Mouse (Mus musculus) mouse embryonic stem cell (cell line): ENCODE data around the gene Spred2.
"Not testable (repeated sequence)": the region's sequence is repeated elsewhere in the genome, so short reads cannot be mapped to it uniquely, and the experiment has no call there.

Experiments used
- in situ Hi-C, 2 experiments: fragments of 300-500 bp; cut with MboI; formaldehyde crosslinking; loops; 1 replicate in 1 of 2; 3 replicates in 1 of 2; pipeline ENCODE4 v1.14.3; 2019 to 2020; ENCODE audit warnings: low sequenced_read_pairs in 2 of 2, low pct_unique_long_range_greater_than_20kb in 1 of 2, mixed read lengths in 1 of 2; ENCODE audit not compliant: unreplicated experiment in 1 of 2

Gene Spred2

DNA sequence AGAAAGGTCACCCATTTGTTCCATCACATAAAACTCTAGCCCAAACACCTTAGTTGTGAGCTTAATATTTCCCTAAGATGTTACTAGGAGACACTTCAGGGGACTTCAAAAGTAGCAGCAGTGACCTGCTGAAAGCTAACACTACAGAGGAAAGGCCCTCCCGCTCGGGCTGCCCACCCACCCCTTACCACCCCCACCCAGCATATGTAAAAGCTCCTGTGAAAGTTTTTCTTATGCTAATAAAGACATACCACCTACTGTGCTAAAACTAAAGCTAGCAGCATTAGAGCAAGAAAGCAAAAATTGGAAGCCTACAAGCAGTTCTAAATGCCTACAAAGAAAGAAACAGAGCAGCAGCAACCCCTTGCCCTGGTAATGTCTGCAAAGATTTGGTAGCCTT is 139.9 kb downstream of the Spred2 start:
- in situ Hi-C loops = not testable (repeated sequence)

GRCm38 (mm10) chr11:20064926-20065325 is 140.8 kb downstream of the Spred2 start:
- in situ Hi-C loops = no loop called here

GRCm38 (mm10) chr11:20066106-20066505 is 141.9 kb downstream of the Spred2 start:
- in situ Hi-C loops = no loop called here

DNA sequence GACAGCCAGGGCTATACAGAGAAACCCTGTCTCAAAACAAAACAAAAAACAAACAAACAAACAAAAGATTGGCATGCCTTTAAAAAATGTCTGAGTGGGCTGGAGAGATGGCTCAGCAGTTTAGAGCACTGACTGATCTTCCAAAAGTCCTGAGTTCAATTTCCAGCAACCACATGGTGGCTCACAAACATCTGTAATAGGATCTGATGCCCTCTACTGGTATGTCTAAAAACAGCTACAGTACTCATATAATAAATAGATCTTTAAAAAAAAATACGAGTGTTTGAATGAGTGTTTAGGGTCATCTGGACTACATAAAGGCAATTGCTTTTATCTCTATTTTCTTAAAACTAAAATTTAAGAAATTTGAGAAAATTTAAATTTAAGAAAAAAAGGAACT is 143.3 kb downstream of the Spred2 start:
- in situ Hi-C loops = no loop called here

DNA sequence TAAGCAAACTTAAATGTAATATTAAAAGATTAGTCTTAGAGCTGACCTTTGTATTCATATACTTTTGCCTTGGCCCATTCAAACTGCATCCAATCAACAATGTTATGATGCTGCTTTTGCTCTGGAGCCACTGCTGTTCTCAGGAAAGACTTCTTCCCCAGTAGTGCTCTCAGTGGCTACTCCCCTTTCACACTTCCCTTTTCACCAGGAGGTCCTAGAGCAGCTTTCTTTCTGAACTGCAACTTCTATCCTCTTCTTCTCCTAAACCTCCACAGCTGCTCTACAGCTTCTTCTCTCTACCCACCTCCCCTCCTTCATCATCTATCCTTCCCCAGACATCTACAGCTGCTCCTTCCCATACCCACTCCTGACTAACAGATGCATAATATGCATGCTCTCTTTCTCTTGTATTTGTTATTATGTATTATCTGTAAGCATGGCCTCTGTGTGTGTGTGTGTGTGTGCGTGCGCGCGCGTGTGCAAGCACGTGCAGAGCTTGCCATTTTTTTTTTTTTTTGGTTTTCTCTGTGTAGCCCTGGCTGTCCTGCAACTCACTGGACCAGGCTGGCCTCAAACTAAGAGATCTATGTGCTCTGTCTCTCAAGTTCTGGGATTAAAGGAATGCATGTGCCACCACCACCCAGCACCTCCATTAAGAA is 144.3 kb downstream of the Spred2 start:
- in situ Hi-C loops = no loop called here

DNA sequence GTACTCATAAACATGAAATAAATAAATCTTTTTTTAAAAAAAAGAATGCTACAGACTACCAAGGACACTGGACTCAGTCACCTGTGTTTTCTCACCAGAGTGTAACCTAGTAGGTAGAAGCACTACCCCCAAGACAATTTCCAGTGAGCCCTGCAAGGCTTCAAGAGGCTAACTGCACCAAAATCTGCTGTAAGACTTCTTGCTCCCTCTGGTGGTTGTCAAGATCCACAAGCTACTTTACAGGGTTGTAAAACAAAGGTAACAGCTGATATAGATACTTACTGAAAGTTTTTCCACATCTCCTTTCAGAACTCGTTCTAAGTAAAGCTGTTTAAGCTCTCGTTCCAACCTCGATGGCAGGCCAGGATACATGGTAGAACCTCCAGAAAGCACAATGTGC is 148.0 kb downstream of the Spred2 start:
- in situ Hi-C loops = no loop called here

GRCm38 (mm10) chr11:20072826-20073225 is 148.7 kb downstream of the Spred2 start:
- in situ Hi-C loops = no loop called here
